Mouse (Mus musculus) regulatory T cell (primary cell): ENCODE results near the gene Ankrd13c.

Source experiments
- in situ Hi-C: fragments of 300-600 bp; cut with MboI, MseI; formaldehyde crosslinking; loops from one replicate; pipeline ENCODE4 v1.15.1; 2025; ENCODE audit warnings: high pct_unique_total_duplicates

The Ankrd13c gene

GRCm38 (mm10) chr3:157952716-157953115 lies 5.7 kb downstream of the Ankrd13c start:
- in situ Hi-C loops = no loop called here

- in situ Hi-C loops = no loop called here
These were observed 8.4 kb downstream of the Ankrd13c start for GRCm38 (mm10) chr3:157955466-157955865.

GRCm38 (mm10) chr3:157956201-157956600 lies 9.2 kb downstream of the Ankrd13c start:
- in situ Hi-C loops = no loop called here

GRCm38 (mm10) chr3:157957320-157957719 lies 10.3 kb downstream of the Ankrd13c start:
- in situ Hi-C loops = no loop called here

- in situ Hi-C loops = no loop called here
These were observed 24.1 kb downstream of the Ankrd13c start for GRCm38 (mm10) chr3:157971151-157971550.

- in situ Hi-C loops = no loop called here
These were observed 26.2 kb downstream of the Ankrd13c start for GRCm38 (mm10) chr3:157973236-157973635.

GRCm38 (mm10) chr3:157979619-157980018 lies 32.6 kb downstream of the Ankrd13c start:
- in situ Hi-C loops = no loop called here

GRCm38 (mm10) chr3:157993322-157993721 lies 46.3 kb downstream of the Ankrd13c start:
- in situ Hi-C loops = no loop called here

- in situ Hi-C loops = no loop called here
These were observed 48.7 kb downstream of the Ankrd13c start for GRCm38 (mm10) chr3:157995726-157996125.

- in situ Hi-C loops = no loop called here
These were observed 51.8 kb downstream of the Ankrd13c start for GRCm38 (mm10) chr3:157998742-157999369.

- in situ Hi-C loops = no loop called here
These were observed 61.6 kb downstream of the Ankrd13c start for GRCm38 (mm10) chr3:158008647-158009046.

- in situ Hi-C loops = no loop called here
These were observed 62.8 kb downstream of the Ankrd13c start for GRCm38 (mm10) chr3:158009762-158010320.

- in situ Hi-C loops = no loop called here
These were observed 84.4 kb downstream of the Ankrd13c start for GRCm38 (mm10) chr3:158031371-158031925.

- in situ Hi-C loops = no loop called here
These were observed 85.1 kb downstream of the Ankrd13c start for GRCm38 (mm10) chr3:158032106-158032505.

GRCm38 (mm10) chr3:158035866-158036265 lies 88.8 kb downstream of the Ankrd13c start:
- in situ Hi-C loops = loop anchor here (5.0 kb wide), 1 partner anchor 89 kb away; the partner anchor contains the start of gene Ankrd13c

GRCm38 (mm10) chr3:158036329-158036988 lies 89.4 kb downstream of the Ankrd13c start, which contains the start of the genes Srsf11 and Lrrc40:
Gene Srsf11, minus strand, starts transcription at chr3:158036639.
Gene Lrrc40, plus strand, starts transcription at chr3:158036662.
- in situ Hi-C loops = loop anchor here (5.0 kb wide), 1 partner anchor 89 kb away; the partner anchor contains the start of gene Ankrd13c

GRCm38 (mm10) chr3:158038106-158038505 lies 91.1 kb downstream of the Ankrd13c start:
- in situ Hi-C loops = loop anchor here (5.0 kb wide), 1 partner anchor 91 kb away; the partner anchor contains the start of gene Ankrd13c

GRCm38 (mm10) chr3:158040755-158041154 lies 93.7 kb downstream of the Ankrd13c start:
- in situ Hi-C loops = no loop called here

- in situ Hi-C loops = no loop called here
These were observed 102.5 kb downstream of the Ankrd13c start for GRCm38 (mm10) chr3:158049508-158049907.
